Mouse (Mus musculus): Measurements from ENCODE around the gene Gm6803.
"Not testable (repeated sequence)": the region's sequence is repeated elsewhere in the genome, so short reads cannot be mapped to it uniquely, and the experiment has no call there.

Gm6803 gene

DNA sequence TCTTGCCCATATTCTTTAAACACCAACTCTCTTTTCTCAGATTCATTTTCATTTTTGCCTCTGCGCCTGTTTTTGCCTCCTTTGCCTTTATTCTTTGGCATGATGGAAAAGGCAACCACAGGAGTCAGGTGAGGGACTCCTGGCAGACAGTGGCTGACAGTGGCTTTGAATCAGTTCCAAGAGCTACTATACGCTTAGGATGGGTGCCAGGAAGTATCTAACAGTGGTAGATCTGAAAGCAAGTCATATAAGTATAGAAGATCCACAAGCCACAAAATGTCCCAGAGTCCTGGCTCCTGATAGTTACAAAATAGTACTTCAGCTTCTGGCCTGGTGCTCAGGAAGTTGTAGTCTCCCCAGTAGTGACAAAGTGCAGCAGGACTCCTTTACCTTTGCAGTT, at the start of gene Gm6803:
Gm6803 (minus strand) TSS at position 101 of the 400 bp plus-strand sequence.
- DNase-seq, result not testable (repeated sequence)

DNA sequence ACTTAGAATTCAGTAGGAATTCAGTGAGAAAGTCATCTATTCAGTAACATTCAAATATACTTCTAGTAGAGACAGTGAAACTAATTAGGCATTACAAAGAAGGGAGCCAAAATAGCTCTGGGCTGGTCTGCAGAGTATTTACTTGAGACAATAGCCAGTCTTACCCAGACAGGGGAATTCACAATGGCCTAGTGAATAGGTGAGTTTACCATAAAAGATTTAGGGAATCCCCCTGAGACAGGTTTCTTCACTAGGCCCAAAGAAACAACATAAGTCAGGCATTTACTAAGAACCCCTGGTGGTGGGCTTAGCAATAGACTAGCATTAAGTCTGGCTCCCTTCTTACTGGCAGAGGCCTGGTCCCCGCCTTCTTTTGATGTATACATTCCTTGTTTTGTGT, 26.7 kb upstream of the Gm6803 start:
- not testable (repeated sequence) for DNase-seq

DNA sequence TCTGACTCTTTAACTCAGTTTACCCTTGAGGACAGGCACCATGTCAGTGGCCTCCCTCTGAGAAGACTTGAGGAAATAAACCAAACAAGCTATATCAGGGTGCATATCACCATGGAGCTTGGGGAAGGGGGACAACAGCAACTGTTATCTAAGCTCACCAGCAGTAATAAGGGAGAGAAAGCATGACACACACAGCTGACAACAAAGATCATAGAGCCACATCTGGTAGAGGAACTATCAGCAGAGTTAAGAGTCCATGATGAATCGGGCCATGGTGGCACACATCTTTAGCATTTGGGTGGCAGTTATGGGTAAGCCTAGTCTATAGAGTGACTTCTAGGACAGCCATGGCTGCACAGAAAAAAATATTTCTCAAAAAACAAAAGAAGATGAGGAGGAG, 21.1 kb upstream of the Gm6803 start:
- DNase-seq, result not testable (repeated sequence)

DNA sequence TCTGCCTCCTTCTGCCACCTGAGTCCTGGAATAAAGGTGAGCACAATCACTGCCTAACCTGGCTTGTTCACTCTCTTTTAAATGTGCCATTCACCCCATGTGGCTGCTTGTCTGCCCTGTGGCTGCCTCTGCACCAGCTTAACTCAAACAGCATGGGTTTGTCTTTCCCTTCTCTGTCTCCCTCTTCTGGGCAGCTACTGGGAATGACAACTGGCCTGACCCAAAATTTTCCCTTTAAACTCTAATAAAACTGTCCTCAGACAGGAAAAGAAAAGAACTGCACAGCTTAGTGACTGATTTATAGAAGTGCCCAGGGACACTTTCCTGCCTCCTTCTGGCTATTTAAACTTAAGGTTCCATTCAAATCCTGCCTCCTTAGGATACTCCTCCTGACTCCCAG, 20.5 kb upstream of the Gm6803 start:
- DNase-seq, result not testable (repeated sequence)

DNA sequence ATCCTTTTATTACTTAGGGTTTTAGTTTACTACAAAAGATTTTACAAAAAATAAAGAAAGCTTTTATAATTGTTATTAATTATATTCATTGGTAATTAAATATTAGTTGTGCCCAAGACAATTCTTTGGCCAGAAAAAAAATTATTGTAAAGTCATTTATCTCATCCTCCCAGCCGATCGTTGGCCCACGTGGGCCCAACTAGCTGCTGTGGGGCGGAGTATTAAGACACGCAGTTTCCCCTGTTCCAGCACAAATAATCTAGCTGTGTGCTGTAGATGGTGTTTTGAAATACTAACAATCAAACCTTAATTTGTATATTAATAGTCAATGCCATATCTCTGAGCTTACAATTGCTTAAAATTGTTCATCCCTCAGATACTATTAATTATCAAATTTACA, 13.7 kb upstream of the Gm6803 start:
- not testable (repeated sequence) for DNase-seq

DNA sequence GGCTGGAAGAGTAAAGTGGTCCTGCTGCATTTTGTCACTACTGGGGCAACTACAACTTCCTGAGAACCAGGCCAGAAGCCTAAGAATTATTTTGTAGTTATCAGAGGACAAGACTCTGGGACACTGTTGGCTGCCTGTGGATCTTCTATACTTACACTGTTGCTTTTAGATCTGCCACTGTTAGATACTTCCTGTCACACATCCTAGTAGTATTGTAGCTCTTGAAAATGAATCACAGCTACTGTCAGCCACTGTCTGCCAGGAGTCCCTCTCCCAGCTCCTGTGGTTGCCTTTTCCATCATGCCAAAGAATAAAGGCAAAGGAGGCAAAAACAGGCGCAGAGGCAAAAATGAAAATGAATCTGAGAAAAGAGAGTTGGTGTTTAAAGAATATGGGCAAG, 8.1 kb upstream of the Gm6803 start, which contains the start of gene Gm2056:
Gm2056 (plus strand) TSS at position 301 of the 400 bp plus-strand sequence.
- not testable (repeated sequence) for DNase-seq

DNA sequence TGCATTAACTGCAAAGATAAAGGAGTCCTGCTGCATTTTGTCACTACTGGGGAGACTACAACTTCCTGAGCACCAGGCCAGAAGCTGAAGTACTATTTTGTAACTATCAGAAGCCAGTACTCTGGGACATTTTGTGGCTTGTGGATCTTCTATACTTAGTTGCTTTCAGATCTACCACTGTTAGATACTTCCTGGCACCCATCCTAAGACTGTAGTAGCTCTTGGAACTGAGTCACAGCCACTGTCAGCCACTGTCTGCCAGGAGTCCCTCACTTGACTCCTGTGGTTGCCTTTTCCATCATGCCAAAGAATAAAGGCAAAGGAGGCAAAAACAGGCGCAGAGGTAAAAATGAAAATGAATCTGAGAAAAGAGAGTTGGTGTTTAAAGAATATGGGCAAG, 7.0 kb downstream of the Gm6803 start, which contains the start of gene Gm2075:
Gm2075 (plus strand) TSS at position 301 of the 400 bp plus-strand sequence.
- not testable (repeated sequence) for DNase-seq

DNA sequence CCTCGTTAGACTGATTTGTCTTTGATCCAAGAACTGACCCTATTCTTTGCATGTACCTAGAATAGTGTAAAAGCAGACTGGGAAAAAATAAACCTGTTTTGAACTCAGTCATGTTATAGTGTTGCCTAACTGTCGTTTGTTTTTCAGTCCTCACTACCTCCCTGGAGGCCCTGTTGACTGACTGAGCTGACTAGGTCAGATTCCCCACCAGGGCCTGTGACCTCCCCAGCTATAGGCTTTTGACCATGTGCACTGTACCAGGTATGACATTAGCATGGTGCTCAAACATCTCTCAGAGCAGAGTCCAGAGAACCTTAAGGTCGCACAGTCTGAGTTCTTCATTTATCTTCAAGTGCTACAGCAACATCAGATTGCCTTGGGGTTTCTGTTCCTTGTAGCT, 14.5 kb downstream of the Gm6803 start:
- DNase-seq, result not testable (repeated sequence)

DNA sequence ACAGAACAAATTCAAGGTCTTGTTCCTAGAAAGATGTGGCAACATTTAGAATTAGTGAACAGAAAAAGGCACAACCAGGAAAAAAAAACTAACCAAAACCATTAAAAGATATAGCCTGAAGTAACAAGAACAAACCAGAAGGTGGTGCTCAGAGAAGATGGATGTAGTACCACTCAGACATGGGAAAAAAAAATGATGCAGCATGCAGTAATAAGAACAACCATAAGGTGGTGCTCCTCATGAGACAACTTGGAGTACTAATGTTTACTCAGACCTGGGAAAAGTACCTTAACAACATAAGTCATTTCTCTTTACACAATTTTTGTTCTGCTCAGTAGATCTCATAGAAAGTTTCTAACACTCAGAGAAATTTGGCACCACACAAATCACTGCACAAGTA, 34.6 kb downstream of the Gm6803 start:
- not testable (repeated sequence) for DNase-seq
